Mouse (Mus musculus): ENCODE data around the gene Fiz1. TPM values are rescaled to one million over a fixed set of nuclear protein-coding genes. Genes with fewer than 3 reads are reported as not detected.
"Not testable (repeated sequence)": the region's sequence is repeated elsewhere in the genome, so short reads cannot be mapped to it uniquely, and the experiment has no call there.

The Fiz1 gene
- polyA plus RNA-seq, 1 experiment from 2014 or later, result 37.7 TPM

DNA sequence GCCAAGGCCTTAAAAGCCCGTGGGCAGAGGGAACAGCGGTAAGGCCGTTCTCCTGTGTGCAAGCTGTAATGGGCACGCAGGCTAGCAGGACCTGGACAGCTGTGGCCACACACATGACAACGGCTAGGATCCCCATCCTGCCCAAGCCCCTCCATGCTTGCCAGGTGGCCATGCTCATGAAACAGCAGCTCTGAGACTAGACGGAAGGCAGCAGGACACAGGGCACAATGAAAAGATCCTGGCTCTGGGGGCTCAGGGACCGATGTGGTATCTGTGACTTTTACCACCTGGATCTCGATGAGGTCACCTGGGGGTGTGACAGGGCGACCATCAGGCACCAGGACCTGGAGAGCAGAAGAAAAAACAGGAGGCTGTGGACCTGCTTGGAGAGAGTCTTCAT lies 21.6 kb upstream of the Fiz1 start:
- Histone ChIP-seq H3K27me3 (no peaks in the 10 kb centered on the region), H3K4me3 (no peak overlapping the region), H3K9ac (no peak overlapping the region), H3K4me2 (no peak overlapping the region), H3K9me3 (peaks cover 16% of the 10 kb centered on the region), H3K36me3 (peaks cover 56% of the 10 kb centered on the region), H3K4me1 (peaks cover 3% of the 10 kb centered on the region; the same call in 1 of the 2 replicates), H3K27ac (no peak overlapping the region)
- WGBS, result 90% methylated on average over 9 of the region's 9 CpGs
- no peak for ATAC-seq (ENCODE audit: insufficient number of reproducible peaks, low FRiP score, low TSS enrichment, low read depth)

DNA sequence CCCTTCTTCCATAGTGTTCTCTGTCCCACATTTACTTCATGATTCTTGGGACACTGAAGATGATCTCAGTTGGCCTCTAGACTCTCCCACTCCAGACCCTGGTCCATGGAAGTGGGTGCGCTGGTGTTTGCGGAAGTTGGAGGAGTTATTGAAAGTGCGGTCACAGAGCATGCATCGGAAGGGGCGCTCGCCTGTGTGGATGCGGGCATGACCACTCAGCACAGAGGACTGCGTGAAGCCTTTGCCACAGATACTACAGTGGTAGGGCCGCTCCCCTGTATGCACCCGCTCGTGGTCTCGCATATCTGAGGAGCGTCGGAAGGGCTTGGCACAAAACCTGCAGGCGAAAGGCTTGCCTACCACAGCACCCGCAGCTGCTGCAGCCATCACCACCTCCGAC lies 21.1 kb upstream of the Fiz1 start:
- H3K9me3 ChIP-seq, result peaks cover 21% of the 10 kb centered on the region
- no peak overlapping the region for H3K27ac ChIP-seq
- H3K4me1 ChIP-seq, result peaks cover 3% of the 10 kb centered on the region; the same call in 1 of the 2 replicates
- H3K4me3 ChIP-seq, result no peak overlapping the region
- no peak for ATAC-seq (ENCODE audit: insufficient number of reproducible peaks, low FRiP score, low TSS enrichment, low read depth)
- H3K4me2 ChIP-seq, result no peak overlapping the region
- no peaks in the 10 kb centered on the region for H3K27me3 ChIP-seq
- WGBS, result 95% methylated on average over 17 of the region's 17 CpGs
- H3K36me3 ChIP-seq, result peaks cover 61% of the 10 kb centered on the region
- H3K9ac ChIP-seq, result no peak overlapping the region

DNA sequence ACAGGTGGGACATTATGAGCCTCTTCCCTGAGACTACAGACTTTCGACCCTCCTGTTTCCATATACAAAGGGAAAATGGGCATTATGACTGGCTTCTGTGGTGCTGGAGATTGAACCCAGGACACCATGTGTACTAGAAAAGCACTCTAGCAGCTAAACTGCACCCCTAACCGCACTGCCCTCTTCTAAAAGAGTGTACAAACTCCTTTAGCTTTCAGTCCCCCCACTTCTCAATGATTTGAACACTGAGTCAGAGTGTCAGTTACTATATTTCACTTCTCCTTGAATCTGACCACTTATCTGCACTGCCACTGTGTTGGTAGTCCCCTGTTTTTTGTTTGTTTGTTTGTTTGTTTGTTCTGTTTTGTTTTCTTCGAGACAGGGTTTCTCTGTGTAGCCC lies 19.3 kb upstream of the Fiz1 start, which contains the start of gene 4632433K11Rik:
TSS of gene 4632433K11Rik (plus strand) at position 301 of the 400 bp plus-strand sequence.
- H3K9me3 ChIP-seq, result peaks cover 40% of the 10 kb centered on the region
- H3K36me3 ChIP-seq, result peaks cover 79% of the 10 kb centered on the region
- H3K4me1 ChIP-seq, result no peaks in the 10 kb centered on the region
- H3K4me2 ChIP-seq, result no peak within 1 kb of the TSS
- 91% methylated on average over 3 of the region's 3 CpGs for WGBS
- no peaks in the 10 kb centered on the region for H3K27me3 ChIP-seq
- H3K27ac ChIP-seq, result no peak within 1 kb of the TSS
- no peak within 1 kb of the TSS for H3K9ac ChIP-seq
- ATAC-seq (ENCODE audit: insufficient number of reproducible peaks, low FRiP score, low TSS enrichment, low read depth), result no peak
- H3K4me3 ChIP-seq, result no peak within 1 kb of the TSS

DNA sequence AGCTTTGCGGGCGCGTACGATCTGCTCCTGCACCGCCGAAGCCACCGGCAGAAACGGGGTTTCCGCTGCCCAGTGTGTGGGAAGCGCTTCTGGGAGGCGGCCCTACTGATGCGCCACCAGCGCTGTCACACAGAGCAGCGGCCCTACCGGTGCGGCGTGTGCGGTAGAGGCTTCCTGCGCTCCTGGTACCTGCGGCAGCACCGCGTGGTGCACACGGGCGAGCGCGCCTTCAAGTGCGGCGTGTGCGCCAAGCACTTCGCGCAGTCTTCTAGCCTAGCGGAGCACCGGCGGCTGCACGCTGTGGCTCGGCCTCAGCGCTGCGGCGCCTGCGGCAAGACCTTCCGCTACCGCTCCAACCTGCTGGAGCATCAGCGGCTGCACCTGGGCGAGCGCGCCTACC lies 17.0 kb upstream of the Fiz1 start:
- 85% methylated on average over 46 of the region's 46 CpGs for WGBS
- Histone ChIP-seq H3K27me3 (no peaks in the 10 kb centered on the region), H3K36me3 (peaks cover 97% of the 10 kb centered on the region), H3K9ac (no peak overlapping the region), H3K27ac (no peak overlapping the region), H3K9me3 (peaks cover 44% of the 10 kb centered on the region), H3K4me3 (no peak overlapping the region), H3K4me1 (no peaks in the 10 kb centered on the region), H3K4me2 (no peak overlapping the region)
- no peak for ATAC-seq (ENCODE audit: insufficient number of reproducible peaks, low FRiP score, low TSS enrichment, low read depth)

DNA sequence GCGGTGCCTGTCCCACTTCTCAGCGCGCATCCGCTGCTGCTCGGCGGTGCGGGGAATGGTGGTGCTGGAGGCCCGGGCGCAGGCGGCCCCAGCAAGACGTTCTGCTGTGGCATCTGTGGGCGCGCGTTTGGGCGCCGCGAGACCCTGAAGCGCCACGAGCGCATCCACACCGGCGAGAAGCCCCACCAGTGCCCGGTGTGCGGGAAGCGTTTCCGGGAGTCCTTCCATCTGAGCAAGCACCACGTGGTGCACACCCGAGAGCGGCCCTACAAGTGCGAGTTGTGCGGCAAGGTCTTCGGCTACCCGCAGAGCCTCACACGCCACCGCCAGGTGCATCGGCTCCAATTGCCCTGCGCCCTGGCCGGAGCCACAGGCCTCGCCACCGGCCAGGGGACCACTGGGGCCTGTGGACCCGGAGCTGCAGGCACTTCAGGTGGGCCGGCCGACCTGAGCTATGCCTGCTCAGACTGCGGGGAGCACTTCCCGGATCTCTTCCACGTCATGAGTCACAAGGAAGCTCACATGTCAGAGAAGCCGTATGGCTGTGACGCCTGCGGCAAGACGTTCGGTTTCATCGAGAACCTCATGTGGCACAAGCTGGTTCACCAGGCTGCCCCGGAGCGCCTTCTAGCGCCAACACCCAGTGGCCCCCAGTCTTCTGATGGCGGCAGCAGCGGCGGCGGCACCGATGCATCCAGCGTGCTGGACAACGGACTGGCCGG lies 16.2 kb upstream of the Fiz1 start:
- Histone ChIP-seq H3K9me3 (peaks cover 40% of the 10 kb centered on the region), H3K4me1 (no peaks in the 10 kb centered on the region), H3K27me3 (no peaks in the 10 kb centered on the region), H3K36me3 (peaks cover 97% of the 10 kb centered on the region), H3K4me3 (no peak overlapping the region), H3K4me2 (no peak overlapping the region), H3K9ac (no peak overlapping the region), H3K27ac (no peak overlapping the region)
- no peak for ATAC-seq (ENCODE audit: insufficient number of reproducible peaks, low FRiP score, low TSS enrichment, low read depth)
- WGBS, result 87% methylated on average over 63 of the region's 63 CpGs

DNA sequence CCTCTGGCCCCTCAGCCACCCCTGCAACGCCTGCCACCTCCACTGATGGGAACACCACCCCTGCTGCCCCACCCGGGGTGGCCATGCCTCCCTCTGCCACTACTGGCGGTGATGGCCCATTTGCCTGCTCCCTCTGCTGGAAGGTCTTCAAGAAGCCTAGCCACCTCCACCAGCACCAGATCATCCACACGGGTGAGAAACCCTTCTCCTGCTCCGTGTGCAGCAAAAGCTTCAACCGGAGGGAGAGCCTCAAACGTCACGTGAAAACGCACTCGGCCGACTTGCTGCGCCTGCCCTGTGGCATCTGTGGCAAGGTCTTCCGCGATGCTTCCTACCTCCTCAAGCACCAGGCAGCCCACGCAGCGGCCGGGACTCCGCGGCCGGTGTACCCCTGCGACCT lies 15.4 kb upstream of the Fiz1 start:
- no peak for ATAC-seq (ENCODE audit: insufficient number of reproducible peaks, low FRiP score, low TSS enrichment, low read depth)
- H3K4me2 ChIP-seq, result no peak overlapping the region
- H3K9ac ChIP-seq, result no peak overlapping the region
- H3K4me3 ChIP-seq, result no peak overlapping the region
- no peak overlapping the region for H3K27ac ChIP-seq
- H3K4me1 ChIP-seq, result no peaks in the 10 kb centered on the region
- peaks cover 96% of the 10 kb centered on the region for H3K36me3 ChIP-seq
- H3K9me3 ChIP-seq, result peaks cover 37% of the 10 kb centered on the region
- H3K27me3 ChIP-seq, result no peaks in the 10 kb centered on the region
- WGBS, result 94% methylated on average over 21 of the region's 21 CpGs

DNA sequence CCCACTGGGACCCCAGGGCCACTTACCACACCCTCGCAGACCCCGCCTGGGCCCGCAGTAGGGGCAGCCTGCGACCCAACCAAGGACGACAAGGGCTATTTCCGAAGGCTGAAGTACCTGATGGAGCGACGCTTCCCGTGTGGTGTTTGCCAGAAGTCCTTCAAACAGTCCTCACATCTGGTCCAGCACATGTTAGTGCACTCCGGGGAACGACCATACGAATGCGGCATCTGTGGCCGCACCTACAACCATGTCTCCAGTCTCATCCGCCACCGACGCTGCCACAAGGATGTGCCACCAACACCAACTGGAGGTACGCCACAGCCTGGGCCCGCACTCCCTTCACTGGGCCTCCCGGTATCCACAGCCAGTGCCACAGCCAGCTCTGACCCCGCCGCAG lies 15.0 kb upstream of the Fiz1 start:
- H3K4me1 ChIP-seq, result no peaks in the 10 kb centered on the region
- ATAC-seq (ENCODE audit: insufficient number of reproducible peaks, low FRiP score, low TSS enrichment, low read depth), result no peak
- H3K27me3 ChIP-seq, result no peaks in the 10 kb centered on the region
- H3K4me2 ChIP-seq, result no peak overlapping the region
- peaks cover 96% of the 10 kb centered on the region for H3K36me3 ChIP-seq
- no peak overlapping the region for H3K4me3 ChIP-seq
- H3K27ac ChIP-seq, result no peak overlapping the region
- WGBS, result 92% methylated on average over 22 of the region's 22 CpGs
- H3K9ac ChIP-seq, result no peak overlapping the region
- H3K9me3 ChIP-seq, result peaks cover 37% of the 10 kb centered on the region

DNA sequence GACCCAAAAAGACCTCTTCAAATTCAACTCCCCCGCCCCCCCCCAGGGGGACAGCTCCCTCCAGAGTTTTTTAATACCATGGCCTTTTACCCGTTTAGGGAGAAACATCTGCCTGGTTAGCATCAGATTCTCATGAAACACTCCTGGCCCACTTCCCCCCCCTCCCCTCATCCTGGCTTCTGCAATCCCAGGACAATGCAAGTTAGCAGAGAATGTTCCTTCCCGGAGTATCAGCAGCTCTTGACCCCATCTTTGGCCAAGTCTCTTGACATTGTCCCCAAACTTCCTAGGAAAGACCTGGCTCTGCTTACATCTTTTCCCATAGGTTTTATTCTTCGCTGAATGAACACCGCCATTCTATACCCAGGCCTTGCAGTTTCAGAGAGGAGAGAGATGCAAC lies 6.7 kb upstream of the Fiz1 start:
- 46% methylated on average over 5 of the region's 5 CpGs for WGBS
- Histone ChIP-seq H3K27ac (peak overlapping the region; percentile 98), H3K4me3 (peak overlapping the region; percentile 79), H3K9me3 (no peaks in the 10 kb centered on the region), H3K4me2 (peak overlapping the region; percentile 71), H3K27me3 (no peaks in the 10 kb centered on the region), H3K36me3 (peaks cover 50% of the 10 kb centered on the region), H3K9ac (peak overlapping the region; percentile 87), H3K4me1 (peaks cover 28% of the 10 kb centered on the region)
- no peak for ATAC-seq (ENCODE audit: insufficient number of reproducible peaks, low FRiP score, low TSS enrichment, low read depth)

DNA sequence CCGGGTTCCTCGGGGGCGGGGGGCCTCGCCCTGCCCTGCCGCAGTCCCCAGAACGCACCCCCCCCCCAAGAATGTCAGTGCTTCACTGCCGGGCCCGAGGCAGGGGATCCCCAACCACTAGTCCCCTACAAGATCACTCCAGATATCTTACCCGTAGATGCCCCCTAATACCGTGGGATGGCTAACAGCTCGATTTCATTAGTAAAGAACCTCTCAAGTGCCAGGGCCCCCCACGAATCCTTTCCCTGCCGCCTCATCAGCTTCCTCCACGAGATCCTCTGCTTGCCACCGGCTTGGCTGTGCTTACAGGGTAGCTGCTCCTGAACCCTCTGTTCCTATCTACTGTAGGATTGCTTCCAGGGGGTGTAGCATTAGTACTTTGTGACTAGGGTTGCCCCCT lies 6.2 kb upstream of the Fiz1 start:
- peaks cover 45% of the 10 kb centered on the region for H3K36me3 ChIP-seq
- H3K4me1 ChIP-seq, result peaks cover 32% of the 10 kb centered on the region
- H3K4me2 ChIP-seq, result peak overlapping the region; percentile 71
- 0% methylated on average over 14 of the region's 15 CpGs for WGBS
- H3K27ac ChIP-seq, result peak overlapping the region; percentile 98
- no peak; the same call in 1 of the 2 replicates for ATAC-seq (ENCODE audit: insufficient number of reproducible peaks, low FRiP score, low TSS enrichment, low read depth)
- H3K9ac ChIP-seq, result peak overlapping the region; percentile 87
- H3K9me3 ChIP-seq, result no peaks in the 10 kb centered on the region
- peak overlapping the region; percentile 79 for H3K4me3 ChIP-seq
- no peaks in the 10 kb centered on the region for H3K27me3 ChIP-seq

DNA sequence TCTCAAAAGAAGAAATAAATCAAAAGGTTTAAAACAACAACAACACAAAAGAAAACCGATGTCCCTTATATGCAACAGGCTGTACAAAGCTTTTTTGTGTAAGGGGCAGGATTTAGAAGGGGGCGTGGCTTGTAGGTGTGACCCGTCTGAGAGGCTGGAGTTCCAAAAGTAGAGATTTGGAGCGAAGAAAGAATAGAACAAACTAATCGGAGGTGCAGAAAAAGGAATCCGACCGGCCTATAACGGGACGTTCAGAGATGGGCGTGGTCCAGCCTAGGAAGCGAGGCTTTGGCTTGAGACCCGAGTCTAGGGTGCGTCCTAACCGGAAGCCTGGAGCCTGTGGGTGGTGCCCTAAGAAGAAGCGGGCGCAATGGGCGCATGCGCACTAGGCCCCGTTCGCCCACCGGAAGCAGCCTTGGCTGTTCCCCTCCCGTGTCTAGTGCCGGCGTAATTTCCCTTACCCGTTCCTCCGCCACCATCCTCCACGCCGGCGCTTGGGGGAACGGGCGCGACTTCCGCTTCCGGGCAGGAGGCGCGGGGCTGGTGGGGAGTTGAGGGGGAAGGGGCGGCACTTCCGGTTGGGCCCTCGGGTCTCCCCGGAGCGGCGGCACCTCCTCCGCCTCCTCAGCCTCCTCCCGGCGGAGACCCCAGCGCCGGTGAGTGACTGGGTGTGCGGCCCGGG lies 5.6 kb upstream of the Fiz1 start, which contains the start of the genes Zfp865 and Ccdc106:
TSS of gene Zfp865 (plus strand) at position 377 of the 682 bp plus-strand sequence.
TSS of gene Ccdc106 (plus strand) at position 554 of the 682 bp plus-strand sequence.
- H3K36me3 ChIP-seq, result peaks cover 40% of the 10 kb centered on the region
- peak; percentile 91 for ATAC-seq (ENCODE audit: insufficient number of reproducible peaks, low FRiP score, low TSS enrichment, low read depth)
- peak within 1 kb of the TSS; percentile 87 for H3K9ac ChIP-seq
- H3K4me2 ChIP-seq, result peak within 1 kb of the TSS; percentile 71
- WGBS, result under 1% methylated on average over 49 of the region's 49 CpGs
- H3K27ac ChIP-seq, result peak within 1 kb of the TSS; percentile 98
- H3K9me3 ChIP-seq, result no peaks in the 10 kb centered on the region
- peaks cover 32% of the 10 kb centered on the region for H3K4me1 ChIP-seq
- no peaks in the 10 kb centered on the region for H3K27me3 ChIP-seq
- peak within 1 kb of the TSS; percentile 79 for H3K4me3 ChIP-seq

DNA sequence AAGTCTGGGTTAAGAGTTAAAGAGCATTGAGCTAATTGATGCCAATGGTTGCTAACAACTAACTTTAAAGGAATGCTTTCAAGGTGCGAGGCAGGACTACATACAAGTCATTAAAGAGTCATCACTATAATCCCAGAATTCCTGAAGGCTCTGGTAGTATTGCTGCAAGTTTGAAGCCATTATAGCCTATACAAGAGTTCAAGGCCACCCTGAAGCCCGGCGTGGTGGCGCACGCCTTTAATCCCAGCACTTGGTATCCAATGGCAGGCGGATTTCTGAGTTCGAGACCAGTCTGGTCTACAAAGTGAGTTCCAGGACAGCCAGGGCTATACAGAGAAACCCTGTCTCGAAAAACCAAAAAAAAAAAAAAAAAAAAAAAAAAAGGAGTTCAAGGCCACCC lies 5.1 kb upstream of the Fiz1 start:
- Histone ChIP-seq H3K4me2 (peak overlapping the region; percentile 71), H3K4me1 (peaks cover 32% of the 10 kb centered on the region), H3K4me3 (peak overlapping the region; percentile 79), H3K36me3 (peaks cover 34% of the 10 kb centered on the region), H3K27ac (peak overlapping the region; percentile 98)
- 15% methylated on average over 8 of the region's 8 CpGs for WGBS
- H3K9ac ChIP-seq; H3K27me3 ChIP-seq; ATAC-seq (ENCODE audit: insufficient number of reproducible peaks, low FRiP score, low TSS enrichment, low read depth); H3K9me3 ChIP-seq: not testable (repeated sequence)

DNA sequence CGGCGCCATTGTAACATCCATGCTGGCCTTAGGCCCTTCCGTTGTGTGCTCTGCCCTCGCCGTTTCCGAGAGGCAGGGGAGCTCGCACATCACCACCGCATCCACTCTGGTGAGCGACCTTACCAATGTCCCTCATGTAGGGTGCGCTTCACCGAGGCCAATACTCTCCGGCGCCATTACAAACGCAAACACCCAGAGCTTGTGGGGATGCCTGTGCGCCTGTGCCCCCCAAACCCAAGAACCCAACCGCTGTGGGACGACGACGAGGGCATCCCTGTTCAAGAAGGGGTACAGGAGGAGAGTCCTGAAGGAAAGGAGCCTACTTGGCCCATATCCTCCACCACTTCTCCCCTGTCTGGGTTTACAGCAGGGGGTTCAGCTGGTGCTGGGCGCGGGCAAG lies 3.4 kb upstream of the Fiz1 start:
- H3K27ac ChIP-seq, result no peak overlapping the region
- peaks cover 32% of the 10 kb centered on the region for H3K4me1 ChIP-seq
- 96% methylated on average over 21 of the region's 21 CpGs for WGBS
- no peak overlapping the region for H3K9ac ChIP-seq
- no peak overlapping the region for H3K4me3 ChIP-seq
- H3K27me3 ChIP-seq, result no peaks in the 10 kb centered on the region
- H3K9me3 ChIP-seq, result no peaks in the 10 kb centered on the region
- ATAC-seq (ENCODE audit: insufficient number of reproducible peaks, low FRiP score, low TSS enrichment, low read depth), result no peak
- no peak overlapping the region for H3K4me2 ChIP-seq
- peaks cover 21% of the 10 kb centered on the region for H3K36me3 ChIP-seq

All from limb, embryonic 15.5 days (tissue).